7 mouse cellular contexts compared by ENCODE assay signal in the genomic region with DNA sequence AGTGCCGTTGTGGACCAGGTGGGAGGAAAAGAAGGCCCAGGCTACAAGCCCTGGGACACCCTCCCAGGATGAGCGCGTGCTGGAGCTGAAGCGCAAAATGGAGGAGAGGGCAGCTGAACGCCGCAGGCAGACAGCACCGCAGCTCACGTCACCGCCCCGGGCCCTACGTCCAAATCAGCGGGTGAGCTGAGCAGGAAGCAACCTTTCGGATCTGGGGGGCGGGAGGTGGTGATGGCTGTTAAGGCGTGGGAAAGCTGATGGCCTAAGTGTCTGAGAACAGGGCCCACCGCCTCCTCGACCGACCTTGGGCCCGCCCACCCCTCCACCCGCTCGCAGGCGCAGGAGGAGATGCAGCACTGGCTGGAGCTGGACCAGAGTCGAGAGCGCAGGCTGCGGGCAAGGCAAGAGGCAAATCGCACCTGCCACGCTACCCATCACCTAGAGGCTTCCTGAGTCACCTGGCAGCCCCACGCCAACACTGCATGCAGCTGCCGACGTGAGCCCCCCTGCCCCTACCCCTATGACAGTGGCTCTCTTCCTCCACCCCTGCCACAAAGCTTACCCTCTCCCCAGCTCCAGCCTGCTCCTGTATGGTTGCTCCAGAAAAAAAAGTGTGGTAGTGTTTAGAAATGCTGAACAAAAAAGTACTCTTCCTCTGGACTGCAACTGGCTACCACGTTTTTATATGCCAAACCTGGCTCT. TPM values are rescaled to one million over a fixed set of nuclear protein-coding genes. Genes with fewer than 3 reads are reported as not detected.
DNase-seq lines count a peak whose midpoint lies in the region; ATAC-seq lines count a peak whose summit lies in the region.

No protein-coding gene starts in this region.

- 0 out of 2 replicates have a peak, but pooled peaks cover 3% of the 10 kb centered on the region for H3K9me3 ChIP-seq in embryonic facial prominence, embryonic 10.5 days
- H3K9me3 ChIP-seq in limb, embryonic 13.5 days, result peaks cover 5% of the 10 kb centered on the region; the same call in 1 of the 2 replicates
- no peaks in the 10 kb centered on the region for H3K9me3 ChIP-seq in midbrain, embryonic 13.5 days
- H3K9me3 ChIP-seq in stomach, embryonic 15.5 days, result no peaks in the 10 kb centered on the region

- ATAC-seq in limb, embryonic 13.5 days (ENCODE audit: low FRiP score, low read depth), result peak; percentile 64; the same call in 1 of the 2 replicates
- ATAC-seq in midbrain, embryonic 13.5 days, result peak; percentile 77
- peak; percentile 39; the same call in 1 of the 2 replicates for ATAC-seq in stomach, embryonic 15.5 days (ENCODE audit: insufficient read depth, low FRiP score, low read depth)

- DNase-seq in ES-CJ7 (ENCODE audit: low read depth, low spot score) (peak; percentile 82), WW6 (ENCODE audit: low read depth, low spot score) (peak; percentile 58)
- DNase-seq in embryonic facial prominence, embryonic 10.5 days (ENCODE audit: low spot score), result peak; percentile 68
- peak; percentile 6 to 7 for DNase-seq in heart, postnatal 36 days

- peaks cover 17% of the 10 kb centered on the region; the same call in 1 of the 2 replicates for H3K27me3 ChIP-seq in embryonic facial prominence, embryonic 10.5 days (replicated peaks; ENCODE audit: low read depth, poor library complexity, severe bottlenecking)
- H3K27me3 ChIP-seq in limb, embryonic 13.5 days, result 0 out of 2 replicates have a peak, but pooled peaks cover 2% of the 10 kb centered on the region
- no peaks in the 10 kb centered on the region for H3K27me3 ChIP-seq in midbrain, embryonic 13.5 days
- no peaks in the 10 kb centered on the region for H3K27me3 ChIP-seq in stomach, embryonic 15.5 days (replicated peaks)

- 12% methylated on average over 31 of the region's 31 CpGs for WGBS in embryonic facial prominence, embryonic 10.5 days
- 6% methylated on average over 28 of the region's 31 CpGs for WGBS in limb, embryonic 13.5 days
- 11% methylated on average over 31 of the region's 31 CpGs for WGBS in midbrain, embryonic 13.5 days
- 11% methylated on average over 31 of the region's 31 CpGs for WGBS in stomach, embryonic 15.5 days

- H3K4me2 ChIP-seq in limb, embryonic 13.5 days (replicated peaks), result peak overlapping the region; percentile 67
- H3K4me2 ChIP-seq in midbrain, embryonic 13.5 days (replicated peaks), result peak overlapping the region; percentile 52
- peak overlapping the region; percentile 71 for H3K4me2 ChIP-seq in stomach, embryonic 15.5 days

- intact Hi-C loops in heart, postnatal 36 days (cut with DNase I), result no loop called here

- H3K4me3 ChIP-seq in embryonic facial prominence, embryonic 10.5 days, result peak overlapping the region; percentile 55
- peak overlapping the region; percentile 38 for H3K4me3 ChIP-seq in limb, embryonic 13.5 days
- peak overlapping the region; percentile 32 for H3K4me3 ChIP-seq in midbrain, embryonic 13.5 days (replicated peaks)
- H3K4me3 ChIP-seq in stomach, embryonic 15.5 days (replicated peaks), result peak overlapping the region; percentile 37

- H3K4me1 ChIP-seq in embryonic facial prominence, embryonic 10.5 days, result peaks cover 16% of the 10 kb centered on the region
- H3K4me1 ChIP-seq in limb, embryonic 13.5 days, result peaks cover 15% of the 10 kb centered on the region
- H3K4me1 ChIP-seq in midbrain, embryonic 13.5 days (replicated peaks), result peaks cover 16% of the 10 kb centered on the region
- peaks cover 13% of the 10 kb centered on the region for H3K4me1 ChIP-seq in stomach, embryonic 15.5 days

- peak overlapping the region; percentile 66 for H3K9ac ChIP-seq in limb, embryonic 13.5 days
- H3K9ac ChIP-seq in midbrain, embryonic 13.5 days (replicated peaks), result peak overlapping the region; percentile 63
- H3K9ac ChIP-seq in stomach, embryonic 15.5 days, result no peak overlapping the region

- H3K36me3 ChIP-seq in embryonic facial prominence, embryonic 10.5 days (replicated peaks), result no peaks in the 10 kb centered on the region
- no peaks in the 10 kb centered on the region for H3K36me3 ChIP-seq in limb, embryonic 13.5 days
- H3K36me3 ChIP-seq in midbrain, embryonic 13.5 days, result no peaks in the 10 kb centered on the region
- no peaks in the 10 kb centered on the region for H3K36me3 ChIP-seq in stomach, embryonic 15.5 days

- peak overlapping the region; percentile 84 for H3K27ac ChIP-seq in embryonic facial prominence, embryonic 10.5 days (replicated peaks)
- no peak overlapping the region for H3K27ac ChIP-seq in limb, embryonic 13.5 days
- H3K27ac ChIP-seq in midbrain, embryonic 13.5 days, result peak overlapping the region; percentile 7; the same call in 1 of the 2 replicates
- H3K27ac ChIP-seq in stomach, embryonic 15.5 days, result no peak overlapping the region

RNA-seq across cellular contexts. Expression of a gene that starts 9.1 kb away (rescaled TPM):
- polyA plus RNA-seq in embryonic facial prominence, embryonic 10.5 days (2016; fragmentation: Nextera tagmentation; extraction: Ambion mirVana), result 198 and 205 TPM in 2 replicates
- total RNA-seq in heart, postnatal 36 days (2021), result 10 to 100 TPM; 31.0 to 31.7 TPM
- 172 and 174 TPM in 2 replicates for polyA plus RNA-seq in limb, embryonic 13.5 days (2015; fragmentation: Nextera tagmentation; extraction: Ambion mirVana)
- 136 and 141 TPM in 2 replicates for polyA plus RNA-seq in midbrain, embryonic 13.5 days (2015; fragmentation: Nextera tagmentation; extraction: Ambion mirVana)
- 138 and 151 TPM in 2 replicates for polyA plus RNA-seq in stomach, embryonic 15.5 days (2015; fragmentation: Nextera tagmentation; extraction: Ambion mirVana)

RNA-seq across cellular contexts. Expression of a gene that starts 38.6 kb away (rescaled TPM):
- polyA plus RNA-seq in embryonic facial prominence, embryonic 10.5 days (2016; fragmentation: Nextera tagmentation; extraction: Ambion mirVana), result 0.06 TPM in 1 of 2 replicates, not detected in the other
- total RNA-seq in heart, postnatal 36 days (2021), result not detected
- polyA plus RNA-seq in limb, embryonic 13.5 days (2015; fragmentation: Nextera tagmentation; extraction: Ambion mirVana), result not detected in 2 replicates
- not detected in 2 replicates for polyA plus RNA-seq in midbrain, embryonic 13.5 days (2015; fragmentation: Nextera tagmentation; extraction: Ambion mirVana)
- polyA plus RNA-seq in stomach, embryonic 15.5 days (2015; fragmentation: Nextera tagmentation; extraction: Ambion mirVana), result not detected in 2 replicates

RNA-seq across cellular contexts. Expression of a gene that starts 38.8 kb away (rescaled TPM):
- 0.93 and 1.3 TPM in 2 replicates for polyA plus RNA-seq in embryonic facial prominence, embryonic 10.5 days (2016; fragmentation: Nextera tagmentation; extraction: Ambion mirVana)
- under 1 TPM; 0.68 to 0.83 TPM for total RNA-seq in heart, postnatal 36 days (2021)
- polyA plus RNA-seq in limb, embryonic 13.5 days (2015; fragmentation: Nextera tagmentation; extraction: Ambion mirVana), result 0.93 and 1.3 TPM in 2 replicates
- 3.7 and 3.8 TPM in 2 replicates for polyA plus RNA-seq in midbrain, embryonic 13.5 days (2015; fragmentation: Nextera tagmentation; extraction: Ambion mirVana)
- 0.53 and 0.62 TPM in 2 replicates for polyA plus RNA-seq in stomach, embryonic 15.5 days (2015; fragmentation: Nextera tagmentation; extraction: Ambion mirVana)

RNA-seq across cellular contexts. Expression of a gene that starts 42.7 kb away (rescaled TPM):
- polyA plus RNA-seq in embryonic facial prominence, embryonic 10.5 days (2016; fragmentation: Nextera tagmentation; extraction: Ambion mirVana), result 12.1 and 13.8 TPM in 2 replicates
- 10 to 100 TPM; 23.7 TPM for total RNA-seq in heart, postnatal 36 days (2021)
- polyA plus RNA-seq in limb, embryonic 13.5 days (2015; fragmentation: Nextera tagmentation; extraction: Ambion mirVana), result 16.0 and 18.3 TPM in 2 replicates
- 19.8 and 20.6 TPM in 2 replicates for polyA plus RNA-seq in midbrain, embryonic 13.5 days (2015; fragmentation: Nextera tagmentation; extraction: Ambion mirVana)
- polyA plus RNA-seq in stomach, embryonic 15.5 days (2015; fragmentation: Nextera tagmentation; extraction: Ambion mirVana), result 10.3 and 11.8 TPM in 2 replicates

Comparison
In these comparisons a context has a peak if more than half of its experiments do, and no peak if none do; other contexts are left out.
1. DNase-seq: peak in every context shown above with its lines; median percentile 82 in ES-CJ7; 68 in embryonic facial prominence, embryonic 10.5 days; 58 in WW6; 6 in heart, postnatal 36 days.
2. H3K27ac ChIP-seq: peak in embryonic facial prominence, embryonic 10.5 days (single experiment) and midbrain, embryonic 13.5 days (single experiment); none in limb, embryonic 13.5 days (single experiment) and stomach, embryonic 15.5 days (single experiment).
3. Peak in every context shown above with its lines, with median percentiles within 50 percentile points of each other: H3K4me3 ChIP-seq, ATAC-seq and H3K4me2 ChIP-seq.